Mouse (Mus musculus) C2C12 (cell line): ENCODE measurements around the gene Frmd4a.

Experiments used
- CEBPB ChIP-seq: IDR thresholded peaks from one replicate; pipeline ENCODE4 v1.6.1; 2011; ENCODE audit warnings: low read depth, mild to moderate bottlenecking, control low read depth, moderate library complexity
- CTCF ChIP-seq: IDR thresholded peaks from one replicate; pipeline ENCODE4 v1.5.1; 2011; ENCODE audit not compliant: control insufficient read depth, insufficient read depth, insufficient read length
- MAX ChIP-seq: IDR thresholded peaks from one replicate; pipeline ENCODE4 v1.6.1; 2011; ENCODE audit warnings: mild to moderate bottlenecking, control low read depth
- MYOD1 ChIP-seq: IDR thresholded peaks from one replicate; pipeline ENCODE4 v1.6.1; 2011; ENCODE audit warnings: low read depth; ENCODE audit not compliant: control insufficient read depth, insufficient read length
- USF1 ChIP-seq: IDR thresholded peaks from one replicate; pipeline ENCODE4 v1.6.1; 2011; ENCODE audit warnings: low read depth, mild to moderate bottlenecking, control low read depth, moderate library complexity

- TF ChIP-seq USF1 (no peak), CTCF (no peak), MAX (no peak), MYOD1 (no peak), CEBPB (no peak)
These were observed 495.1 kb downstream of the Frmd4a start for GRCm38 (mm10) chr2:4512607-4513006.
